In genomic region chr1:160263630-160264346, GRCm38 (mm10) we compare ENCODE assay signal across 11 mouse cellular contexts. TPM values are rescaled to one million over a fixed set of nuclear protein-coding genes. Genes with fewer than 3 reads are reported as not detected.
DNase-seq lines count a peak whose midpoint lies in the region; ATAC-seq lines count a peak whose summit lies in the region.
"Had no signal": no experiment of that assay in that cellular context is flagged by ENCODE, and none has a peak within 500 bp of the region (broad histone marks: within the 10 kb centered on the region; RNA-seq: fewer than 3 reads in every experiment).

No protein-coding gene starts in this region.

- H3K4me2 ChIP-seq in heart, embryonic 11.5 days, result no peak overlapping the region
- H3K4me2 ChIP-seq in forebrain, embryonic 14.5 days (ENCODE audit: low read length), result no peak overlapping the region
- H3K4me2 ChIP-seq: limb, embryonic 12.5 days had no signal

- H3K9me3 ChIP-seq in heart, embryonic 11.5 days (replicated peaks; ENCODE audit: control insufficient read depth, low read length), result no peaks in the 10 kb centered on the region
- H3K9me3 ChIP-seq in forebrain, embryonic 14.5 days (replicated peaks; ENCODE audit: control insufficient read depth, low read length), result no peaks in the 10 kb centered on the region
- H3K9me3 ChIP-seq: limb, embryonic 12.5 days had no signal

- H3K4me3 ChIP-seq in heart, embryonic 11.5 days (ENCODE audit: low read depth, low read length), result no peak overlapping the region
- no peak overlapping the region for H3K4me3 ChIP-seq in brown adipose tissue, adult 24 weeks (ENCODE audit: insufficient read depth, low read depth, low read length)
- no peak overlapping the region for H3K4me3 ChIP-seq in forebrain, embryonic 14.5 days (ENCODE audit: low read depth, low read length)
- H3K4me3 ChIP-seq: limb, embryonic 12.5 days had no signal

- no peak for ATAC-seq in heart, embryonic 11.5 days (replicated peaks; ENCODE audit: insufficient number of reproducible peaks, low FRiP score, low TSS enrichment)
- no peak for ATAC-seq in forebrain, embryonic 14.5 days
- ATAC-seq: midbrain, embryonic 16.5 days had no signal

- H3K27me3 ChIP-seq in heart, embryonic 11.5 days (ENCODE audit: control insufficient read depth, insufficient read depth, low read length), result no peaks in the 10 kb centered on the region
- no peaks in the 10 kb centered on the region for H3K27me3 ChIP-seq in forebrain, embryonic 14.5 days (replicated peaks; ENCODE audit: control insufficient read depth, insufficient read depth, low read length)
- H3K27me3 ChIP-seq: limb, embryonic 12.5 days had no signal

- H3K36me3 ChIP-seq in heart, embryonic 11.5 days (ENCODE audit: control insufficient read depth, insufficient read depth, low read length), result no peaks in the 10 kb centered on the region
- H3K36me3 ChIP-seq in forebrain, embryonic 14.5 days (ENCODE audit: control insufficient read depth, insufficient read depth, low read length), result no peaks in the 10 kb centered on the region
- H3K36me3 ChIP-seq: limb, embryonic 12.5 days had no signal

- no peak overlapping the region for H3K9ac ChIP-seq in heart, embryonic 11.5 days (ENCODE audit: low read depth, low read length)
- H3K9ac ChIP-seq in forebrain, embryonic 14.5 days (ENCODE audit: low read length), result no peak overlapping the region
- H3K9ac ChIP-seq: limb, embryonic 12.5 days had no signal

- H3K27ac ChIP-seq in heart, embryonic 11.5 days (ENCODE audit: low read depth, low read length), result no peak overlapping the region
- H3K27ac ChIP-seq in brown adipose tissue, adult 24 weeks (replicated peaks; ENCODE audit: low read depth, low read length), result peak overlapping the region; percentile 38
- H3K27ac ChIP-seq in forebrain, embryonic 14.5 days (ENCODE audit: low read depth, low read length), result no peak overlapping the region
- H3K27ac ChIP-seq: limb, embryonic 12.5 days had no signal

- WGBS in heart, embryonic 11.5 days (ENCODE audit: insufficient replicate concordance), result 79% methylated on average over 16 of the region's 16 CpGs
- 87% methylated on average over 16 of the region's 16 CpGs for WGBS in forebrain, embryonic 14.5 days

- no peaks in the 10 kb centered on the region for H3K4me1 ChIP-seq in heart, embryonic 11.5 days (ENCODE audit: control insufficient read depth, insufficient read depth, low read length)
- peaks cover 4% of the 10 kb centered on the region for H3K4me1 ChIP-seq in brown adipose tissue, adult 24 weeks (ENCODE audit: control insufficient read depth, insufficient read depth, insufficient read length, low read length)
- H3K4me1 ChIP-seq in forebrain, embryonic 14.5 days (ENCODE audit: control insufficient read depth, insufficient read depth, low read length), result peaks cover 13% of the 10 kb centered on the region

- intact Hi-C loops in heart, postnatal 25 days (cut with DNase I), result no loop called here

- peak; percentile 92 for DNase-seq in heart, adult 11 months
- peak; percentile 40 for DNase-seq in heart, postnatal 25 days (ENCODE audit: low spot score)
- peak; percentile 91 for DNase-seq in lung, postnatal 25 days (ENCODE audit: low spot score)
- no peak for DNase-seq in forebrain, embryonic 14.5 days (ENCODE audit: low spot score)
- DNase-seq in left cerebral cortex, adult 9 months (ENCODE audit: low spot score in 2 of 2), result no peak
- no peak for DNase-seq in layer of hippocampus, postnatal 36 days
- DNase-seq: thymus, adult 2 months had no signal

RNA-seq across cellular contexts. Expression of gene Cacybp, which starts 51.1 kb away (rescaled TPM):
- 202 and 205 TPM in 2 replicates for polyA plus RNA-seq in heart, embryonic 11.5 days (2014; fragmentation: Nextera tagmentation; extraction: Ambion mirVana)
- polyA plus RNA-seq in brown adipose tissue, adult 24 weeks (2012; ENCODE audit: insufficient read depth, insufficient read length, missing spikeins), result 86.5 and 125 TPM in 2 replicates
- total RNA-seq in heart, postnatal 25 days (2021), result 10 to 100 TPM; 64.0 to 74.6 TPM
- 325 and 340 TPM in 2 replicates for polyA plus RNA-seq in forebrain, embryonic 14.5 days (2014; fragmentation: Nextera tagmentation; extraction: Ambion mirVana)
- 10 to 100 TPM; 95.8 to 98.7 TPM for total RNA-seq in layer of hippocampus, postnatal 36 days (2021)

Comparison
In these comparisons a context has a peak if more than half of its experiments do, and no peak if none do; other contexts are left out.
1. DNase-seq: peak in heart, adult 11 months (single experiment), heart, postnatal 25 days (single experiment) and lung, postnatal 25 days (single experiment); none in forebrain, embryonic 14.5 days (single experiment), left cerebral cortex, adult 9 months (0 of 2) and layer of hippocampus, postnatal 36 days (0 of 2).